Mouse (Mus musculus): ENCODE results near the gene Gm10715.
"Not testable (repeated sequence)": the region's sequence is repeated elsewhere in the genome, so short reads cannot be mapped to it uniquely, and the experiment has no call there.

Gene Gm10715

GRCm38 (mm10) chr9:3036577-3036976, at the start of gene Gm10715:
Gene Gm10715, plus strand, starts transcription at chr9:3036877.
- not testable (repeated sequence) for DNase-seq (ENCODE audit: low spot score in 2 of 2)

DNA sequence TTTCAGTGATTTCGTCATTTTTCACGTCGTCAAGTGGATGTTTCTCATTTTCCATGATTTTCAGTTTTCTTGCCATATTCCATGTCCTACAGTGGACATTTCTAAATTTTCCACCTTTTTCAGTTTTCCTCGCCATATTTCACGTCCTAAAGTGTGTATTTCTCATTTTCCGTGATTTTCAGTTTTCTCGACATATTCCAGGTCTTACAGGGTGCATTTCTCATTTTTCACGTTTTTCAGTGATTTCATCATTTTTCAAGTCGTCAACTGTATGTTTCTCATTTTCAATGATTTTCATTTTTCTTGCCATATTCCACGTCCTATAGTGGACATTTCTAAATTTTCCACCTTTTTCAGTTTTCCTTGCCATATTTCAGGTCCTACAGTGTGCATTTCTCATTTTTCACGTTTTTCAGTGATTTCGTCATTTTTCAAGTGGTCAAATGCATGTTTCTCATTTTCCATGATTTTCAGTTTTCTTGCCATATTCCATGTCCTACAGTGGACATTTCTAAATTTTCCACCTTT, 36.2 kb upstream of the Gm10715 start, which contains the start of gene Gm10722:
Gene Gm10722 (plus strand): TSS at position 478 of the 528 bp plus-strand sequence.
- DNase-seq (ENCODE audit: low spot score in 2 of 2), result peak; percentile 19 to 20

DNA sequence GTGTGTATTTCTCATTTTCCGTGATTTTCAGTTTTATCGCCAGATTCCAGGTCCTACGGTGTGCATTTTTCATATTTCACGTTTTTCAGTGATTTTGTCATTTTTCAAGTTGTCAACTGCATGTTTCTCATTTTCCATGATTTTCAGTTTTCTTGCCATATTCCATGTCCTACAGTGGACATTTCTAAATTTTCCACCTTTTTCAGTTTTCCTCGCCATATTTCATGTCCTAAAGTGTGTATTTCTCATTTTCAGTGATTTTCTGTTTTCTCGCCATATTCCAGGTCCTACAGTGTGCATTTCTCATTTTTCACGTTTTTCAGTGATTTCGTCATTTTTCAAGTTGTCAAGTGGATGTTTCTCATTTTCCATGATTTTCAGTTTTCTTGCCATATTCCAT, 35.7 kb upstream of the Gm10715 start:
- peak in 1 of 2 experiments; percentile 15 for DNase-seq (ENCODE audit: low spot score in 2 of 2)

GRCm38 (mm10) chr9:3001948-3002659, 34.6 kb upstream of the Gm10715 start:
- peak; percentile 100 for DNase-seq (ENCODE audit: low spot score in 2 of 2)

GRCm38 (mm10) chr9:3002794-3003396, 33.8 kb upstream of the Gm10715 start, which contains the start of gene Gm11168:
Gene Gm11168, plus strand, starts transcription at chr9:3003346.
- peak; percentile 46 to 56 for DNase-seq (ENCODE audit: low spot score in 2 of 2)

DNA sequence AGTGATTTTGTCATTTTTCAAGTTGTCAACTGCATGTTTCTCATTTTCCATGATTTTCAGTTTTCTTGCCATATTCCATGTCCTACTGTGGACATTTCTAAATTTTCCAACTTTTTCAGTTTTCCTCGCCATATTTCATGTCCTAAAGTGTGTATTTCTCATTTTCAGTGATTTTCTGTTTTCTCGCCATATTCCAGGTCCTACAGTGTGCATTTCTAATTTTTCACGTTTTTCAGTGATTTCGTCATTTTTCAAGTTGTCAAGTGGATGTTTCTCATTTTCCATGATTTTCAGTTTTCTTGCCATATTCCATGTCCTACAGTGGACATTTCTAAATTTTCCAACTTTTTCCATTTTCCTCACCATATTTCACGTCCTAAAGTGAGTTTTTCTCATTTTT, 30.5 kb upstream of the Gm10715 start:
- not testable (repeated sequence) for DNase-seq (ENCODE audit: low spot score in 2 of 2)

- not testable (repeated sequence) for DNase-seq (ENCODE audit: low spot score in 2 of 2)
Measured at GRCm38 (mm10) chr9:3006636-3007035, 30.0 kb upstream of the Gm10715 start.

GRCm38 (mm10) chr9:3007272-3007671, 29.4 kb upstream of the Gm10715 start:
- not testable (repeated sequence) for DNase-seq (ENCODE audit: low spot score in 2 of 2)

DNA sequence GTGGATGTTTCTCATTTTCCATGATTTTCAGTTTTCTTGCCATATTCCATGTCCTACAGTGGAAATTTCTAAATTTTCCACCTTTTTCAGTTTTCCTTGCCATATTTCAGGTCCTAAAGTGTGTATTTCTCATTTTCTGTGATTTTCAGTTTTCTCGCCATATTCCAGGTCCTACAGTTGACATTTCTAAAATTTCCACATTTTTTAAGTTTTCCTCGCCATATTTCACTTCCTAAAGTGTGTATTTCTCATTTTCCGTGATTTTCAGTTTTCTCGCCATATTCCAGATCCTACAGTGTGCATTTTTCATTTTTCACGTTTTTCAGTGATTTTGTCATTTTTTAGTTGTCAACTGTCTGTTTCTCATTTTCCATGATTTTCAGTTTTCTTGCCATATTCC, 27.3 kb upstream of the Gm10715 start:
- not testable (repeated sequence) for DNase-seq (ENCODE audit: low spot score in 2 of 2)

DNA sequence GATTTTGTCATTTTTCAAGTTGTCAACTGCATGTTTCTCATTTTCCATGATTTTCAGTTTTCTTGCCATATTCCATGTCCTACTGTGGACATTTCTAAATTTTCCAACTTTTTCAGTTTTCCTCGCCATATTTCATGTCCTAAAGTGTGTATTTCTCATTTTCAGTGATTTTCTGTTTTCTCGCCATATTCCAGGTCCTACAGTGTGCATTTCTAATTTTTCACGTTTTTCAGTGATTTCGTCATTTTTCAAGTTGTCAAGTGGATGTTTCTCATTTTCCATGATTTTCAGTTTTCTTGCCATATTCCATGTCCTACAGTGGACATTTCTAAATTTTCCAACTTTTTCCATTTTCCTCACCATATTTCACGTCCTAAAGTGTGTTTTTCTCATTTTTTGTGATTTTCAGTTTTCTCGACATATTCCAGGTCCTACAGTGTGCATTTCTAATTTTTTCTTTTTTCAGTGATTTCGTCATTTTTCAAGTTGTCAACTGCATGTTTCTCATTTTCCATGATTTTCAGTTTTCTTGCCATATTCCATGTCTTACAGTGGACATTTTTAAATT, 24.5 kb upstream of the Gm10715 start:
- not testable (repeated sequence) for DNase-seq (ENCODE audit: low spot score in 2 of 2)

DNA sequence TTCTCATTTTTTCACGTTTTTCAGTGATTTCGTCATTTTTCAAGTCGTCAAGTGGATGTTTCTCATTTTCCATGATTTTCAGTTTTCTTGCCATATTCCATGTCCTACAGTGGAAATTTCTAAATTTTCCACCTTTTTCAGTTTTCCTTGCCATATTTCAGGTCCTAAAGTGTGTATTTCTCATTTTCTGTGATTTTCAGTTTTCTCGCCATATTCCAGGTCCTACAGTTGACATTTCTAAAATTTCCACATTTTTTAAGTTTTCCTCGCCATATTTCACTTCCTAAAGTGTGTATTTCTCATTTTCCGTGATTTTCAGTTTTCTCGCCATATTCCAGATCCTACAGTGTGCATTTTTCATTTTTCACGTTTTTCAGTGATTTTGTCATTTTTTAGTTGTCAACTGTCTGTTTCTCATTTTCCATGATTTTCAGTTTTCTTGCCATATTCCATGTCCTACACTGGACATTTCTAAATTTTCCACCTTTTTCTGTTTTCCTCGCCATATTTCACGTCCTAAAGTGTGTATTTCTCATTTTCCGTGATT, 23.9 kb upstream of the Gm10715 start, which contains the start of gene Gm10721:
Gene Gm10721 (plus strand): TSS at position 408 of the 547 bp plus-strand sequence.
- DNase-seq (ENCODE audit: low spot score in 2 of 2), result not testable (repeated sequence)

GRCm38 (mm10) chr9:3015354-3015753, 21.3 kb upstream of the Gm10715 start, which contains the start of gene Gm10720:
Gene Gm10720, plus strand, starts transcription at chr9:3015654.
- not testable (repeated sequence) for DNase-seq (ENCODE audit: low spot score in 2 of 2)

GRCm38 (mm10) chr9:3015896-3016295, 20.8 kb upstream of the Gm10715 start:
- DNase-seq (ENCODE audit: low spot score in 2 of 2), result peak; percentile 37 to 39

- not testable (repeated sequence) for DNase-seq (ENCODE audit: low spot score in 2 of 2)
Measured at GRCm38 (mm10) chr9:3017108-3017507, 19.6 kb upstream of the Gm10715 start, which contains the start of gene Gm10719. Gene Gm10719, plus strand, starts transcription at chr9:3017408.

DNA sequence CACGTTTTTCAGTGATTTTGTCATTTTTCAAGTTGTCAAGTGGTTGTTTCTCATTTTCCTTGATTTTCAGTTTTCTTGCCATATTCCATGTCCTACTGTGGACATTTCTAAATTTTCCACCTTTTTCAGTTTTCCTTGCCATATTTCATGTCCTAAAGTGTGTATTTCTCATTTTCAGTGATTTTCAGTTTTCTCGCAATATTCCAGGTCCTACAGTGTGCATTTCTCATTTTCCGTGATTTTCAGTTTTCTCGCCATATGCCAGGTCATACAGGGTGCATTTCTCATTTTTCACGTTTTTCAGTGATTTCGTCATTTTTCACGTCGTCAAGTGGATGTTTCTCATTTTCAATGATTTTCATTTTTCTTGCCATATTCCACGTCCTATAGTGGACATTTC, 17.7 kb upstream of the Gm10715 start:
- DNase-seq (ENCODE audit: low spot score in 2 of 2), result peak; percentile 100

- DNase-seq (ENCODE audit: low spot score in 2 of 2), result peak; percentile 96 to 100
Measured at GRCm38 (mm10) chr9:3019835-3020727, 16.6 kb upstream of the Gm10715 start.

- DNase-seq (ENCODE audit: low spot score in 2 of 2), result not testable (repeated sequence)
Measured at GRCm38 (mm10) chr9:3022316-3023008, 14.2 kb upstream of the Gm10715 start.

DNA sequence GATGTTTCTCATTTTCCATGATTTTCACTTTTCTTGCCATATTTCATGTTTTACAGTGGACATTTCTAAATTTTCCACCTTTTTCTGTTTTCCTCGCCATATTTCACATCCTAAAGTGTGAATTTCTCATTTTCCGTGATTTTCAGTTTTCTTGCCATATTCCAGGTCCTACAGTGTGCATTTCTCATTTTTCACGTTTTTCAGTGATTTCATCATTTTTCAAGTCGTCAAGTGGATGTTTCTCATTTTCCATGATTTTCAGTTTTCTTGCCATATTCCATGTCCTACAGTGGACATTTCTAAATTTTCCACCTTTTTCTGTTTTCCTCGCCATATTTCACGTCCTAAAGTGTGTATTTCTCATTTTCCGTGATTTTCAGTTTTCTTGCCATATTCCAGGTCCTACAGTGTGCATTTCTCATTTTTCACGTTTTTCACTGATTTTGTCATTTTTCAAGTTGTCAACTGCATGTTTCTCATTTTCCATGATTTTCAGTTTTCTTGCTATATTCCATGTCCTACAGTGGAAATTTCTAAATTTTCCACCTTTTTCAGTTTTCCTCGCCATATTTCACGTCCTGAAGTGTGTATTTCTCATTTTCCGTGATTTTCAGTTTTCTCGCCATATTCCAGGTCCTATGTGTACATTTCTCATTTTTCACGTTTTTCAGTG, 13.2 kb upstream of the Gm10715 start, which contains the start of gene Gm10718:
Gene Gm10718 (plus strand): TSS at position 236 of the 673 bp plus-strand sequence.
- DNase-seq (ENCODE audit: low spot score in 2 of 2), result peak; percentile 41 to 57

DNA sequence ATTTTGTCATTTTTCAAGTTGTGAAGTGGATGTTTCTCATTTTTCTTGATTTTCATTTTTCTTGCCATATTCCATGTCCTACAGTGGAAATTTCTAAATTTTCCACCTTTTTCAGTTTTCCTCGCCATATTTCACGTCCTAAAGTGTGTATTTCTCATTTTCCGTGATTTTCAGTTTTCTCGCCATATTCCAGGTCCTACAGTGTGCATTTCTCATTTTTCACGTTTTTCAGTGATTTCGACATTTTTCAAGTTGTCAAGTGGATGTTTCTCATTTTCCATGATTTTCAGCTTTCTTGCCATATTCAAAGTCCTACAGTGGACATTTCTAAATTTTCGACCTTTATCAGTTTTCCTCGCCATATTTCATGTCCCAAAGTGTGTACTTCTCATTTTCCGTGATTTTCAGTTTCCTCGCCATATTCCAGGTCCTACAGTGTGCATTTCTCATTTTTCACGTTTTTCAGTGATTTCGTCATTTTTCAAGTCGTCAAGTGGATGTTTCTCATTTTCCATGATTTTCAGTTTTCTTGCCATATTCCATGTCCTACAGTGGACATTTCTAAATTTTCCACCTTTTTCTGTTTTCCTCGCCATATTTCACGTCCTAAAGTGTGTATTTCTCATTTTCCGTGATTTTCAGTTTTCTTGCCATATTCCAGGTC, 12.6 kb upstream of the Gm10715 start:
- DNase-seq (ENCODE audit: low spot score in 2 of 2), result not testable (repeated sequence)
